Mouse (Mus musculus) testis, adult 2 months (tissue): ENCODE data around the gene Jam3.

Experiments used
- CTCF ChIP-seq: fragments of 200-500 bp; IDR thresholded peaks from 2 replicates; pipeline ENCODE4 v1.5.1; 2012; ENCODE audit warnings: low read depth, mild to moderate bottlenecking, inconsistent platforms, low read length, moderate library complexity; ENCODE audit not compliant: control insufficient read depth, insufficient read depth, insufficient replicate concordance
- POLR2A ChIP-seq: fragments of 200-500 bp; IDR thresholded peaks from 2 replicates; pipeline ENCODE4 v1.6.1; 2012; ENCODE audit warnings: low read depth, mild to moderate bottlenecking, inconsistent platforms, low read length, moderate library complexity; ENCODE audit not compliant: control insufficient read depth

- TF ChIP-seq CTCF (no peak), POLR2A (no peak)
Observed at GRCm38 (mm10) chr9:27098092-27098491, 57.1 kb downstream of the Jam3 start.
